Mouse (Mus musculus) intestine, embryonic 14.5 days (tissue): ENCODE data around the gene Zim1. TPM values are rescaled to one million over a fixed set of nuclear protein-coding genes. Genes with fewer than 3 reads are reported as not detected.
A peak's percentile ranks its signal among the peaks of the same experiment; 100 is the strongest.

Experiments used
- ATAC-seq: fragments of 200-750 bp; cut with Nextera tagmentation; replicated peaks from 2 replicates; pipeline ENCODE4 v1.8.0; 2017; ENCODE audit warnings: low read depth, moderate number of reproducible peaks, moderate TSS enrichment, moderate library complexity; ENCODE audit not compliant: low FRiP score, low TSS enrichment
- DNase-seq: peaks from one replicate; pipeline ENCODE4 v3.0.0-alpha.2; 2018; ENCODE audit warnings: low spot score
- H3K27ac ChIP-seq: fragments of 300-500 bp; sonication (generic); 2 replicates; pipeline ENCODE4 v1.5.1; 2014; ENCODE audit warnings: low read depth, mild to moderate bottlenecking, control low read depth
- H3K27me3 ChIP-seq: fragments of 300-500 bp; sonication (generic); replicated peaks from 2 replicates; pipeline ENCODE4 v1.6.1; 2014; ENCODE audit warnings: low read length, control low read depth; ENCODE audit not compliant: control insufficient read depth, insufficient read depth
- H3K36me3 ChIP-seq: fragments of 300-500 bp; sonication (generic); 2 replicates; pipeline ENCODE4 v1.6.1; 2014; ENCODE audit warnings: low read length, control low read depth; ENCODE audit not compliant: control insufficient read depth, insufficient read depth
- H3K4me1 ChIP-seq: fragments of 300-500 bp; sonication (generic); replicated peaks from 2 replicates; pipeline ENCODE4 v1.6.1; 2014; ENCODE audit warnings: low read length, control low read depth, mixed read lengths; ENCODE audit not compliant: control insufficient read depth, insufficient read depth
- H3K4me2 ChIP-seq: fragments of 300-500 bp; sonication (generic); 2 replicates; pipeline ENCODE4 v1.6.1; 2014; ENCODE audit warnings: low read length
- H3K4me3 ChIP-seq: fragments of 300-500 bp; sonication (generic); 2 replicates; pipeline ENCODE4 v1.5.1; 2014; ENCODE audit warnings: low read depth, low read length, control low read depth, mixed read lengths
- H3K9ac ChIP-seq: fragments of 300-500 bp; sonication (generic); 2 replicates; pipeline ENCODE4 v1.6.1; 2014; ENCODE audit warnings: mild to moderate bottlenecking, low read length
- H3K9me3 ChIP-seq: fragments of 300-500 bp; sonication (generic); 2 replicates; pipeline ENCODE4 v1.6.1; 2016; ENCODE audit warnings: low read length, control low read depth; ENCODE audit not compliant: control insufficient read depth
- WGBS: fragments of 180-500 bp; shearing (Covaris S2); extraction: QIAGEN DNeasy Blood & Tissue Kit; methylation state at CpG from one replicate; pipeline ENCODE4 v1.1.7; 2014; 5-methylcytosine and 5-hydroxymethylcytosine counted together
- polyA plus RNA-seq: library from polyadenylated mRNA; unstranded; fragments of >200 nt; fragmentation: Nextera tagmentation; extraction: Ambion mirVana; gene quantifications from 2 replicates; pipeline ENCODE4 v1.2.1, GENCODE M21; 2014

Zim1 gene
- 5.1 and 5.7 TPM in 2 replicates for polyA plus RNA-seq

GRCm38 (mm10) chr7:6696241-6697045 lies at the start of gene Zim1:
Zim1 (minus strand) TSS chr7:6696450.
- Histone ChIP-seq H3K4me2 (peak within 1 kb of the TSS; percentile 58), H3K4me3 (peak within 1 kb of the TSS; percentile 49), H3K9me3 (no peaks in the 10 kb centered on the region), H3K36me3 (no peaks in the 10 kb centered on the region), H3K9ac (peak within 1 kb of the TSS; percentile 46), H3K27ac (no peak within 1 kb of the TSS), H3K27me3 (no peaks in the 10 kb centered on the region), H3K4me1 (no peaks in the 10 kb centered on the region)
- peak; percentile 86 for DNase-seq
- WGBS = 9% methylated on average over 32 of the region's 32 CpGs
- ATAC-seq = peak; percentile 97

- Histone ChIP-seq H3K27ac (peak overlapping the region; percentile 54), H3K4me3 (no peak overlapping the region), H3K9ac (no peak overlapping the region), H3K27me3 (no peaks in the 10 kb centered on the region), H3K36me3 (no peaks in the 10 kb centered on the region), H3K9me3 (no peaks in the 10 kb centered on the region), H3K4me2 (no peak overlapping the region; the same call in 1 of the 2 replicates), H3K4me1 (peaks cover 19% of the 10 kb centered on the region)
- ATAC-seq (peak; percentile 90), DNase-seq (no peak)
- WGBS = 25% methylated on average over 10 of the region's 10 CpGs
Observed at GRCm38 (mm10) chr7:6744281-6744904, 48.1 kb upstream of the Zim1 start.

- 68% methylated on average over 1 of the region's 1 CpGs for whole genome bisulfite sequencing
- no peak overlapping the region for H3K9ac ChIP-seq
- no peaks in the 10 kb centered on the region for H3K4me1 ChIP-seq
- no peak for ATAC-seq
- H3K9me3 ChIP-seq = peaks cover 4% of the 10 kb centered on the region; the same call in 1 of the 2 replicates
- H3K4me2 ChIP-seq = no peak overlapping the region
- H3K4me3 ChIP-seq = no peak overlapping the region
- no peaks in the 10 kb centered on the region for H3K36me3 ChIP-seq
- no peak for DNase-seq
- no peaks in the 10 kb centered on the region for H3K27me3 ChIP-seq
- no peak overlapping the region for H3K27ac ChIP-seq
Observed at GRCm38 (mm10) chr7:6736060-6736459, 39.8 kb upstream of the Zim1 start.

GRCm38 (mm10) chr7:6731930-6732329 lies 35.7 kb upstream of the Zim1 start:
- Histone ChIP-seq H3K4me3 (peak overlapping the region; percentile 56), H3K9me3 (peaks cover 41% of the 10 kb centered on the region), H3K9ac (peak overlapping the region; percentile 51), H3K27me3 (no peaks in the 10 kb centered on the region), H3K4me2 (peak overlapping the region; percentile 49), H3K4me1 (no peaks in the 10 kb centered on the region), H3K36me3 (no peaks in the 10 kb centered on the region), H3K27ac (no peak overlapping the region)
- DNase-seq (peak; percentile 54), ATAC-seq (no peak)
- 50% methylated on average over 4 of the region's 4 CpGs for WGBS

- peak overlapping the region; percentile 49 for H3K4me2 ChIP-seq
- ATAC-seq (no peak), DNase-seq (no peak)
- H3K36me3 ChIP-seq = 0 out of 2 replicates have a peak, but pooled peaks cover 2% of the 10 kb centered on the region
- no peaks in the 10 kb centered on the region for H3K27me3 ChIP-seq
- WGBS = 54% methylated on average over 3 of the region's 3 CpGs
- H3K4me3 ChIP-seq = peak overlapping the region; percentile 56
- no peak overlapping the region; the same call in 1 of the 2 replicates for H3K27ac ChIP-seq
- H3K9ac ChIP-seq = peak overlapping the region; percentile 51
- H3K9me3 ChIP-seq = peaks cover 41% of the 10 kb centered on the region
- H3K4me1 ChIP-seq = no peaks in the 10 kb centered on the region
Observed at GRCm38 (mm10) chr7:6731373-6731772, 35.1 kb upstream of the Zim1 start.

- Histone ChIP-seq H3K27me3 (no peaks in the 10 kb centered on the region), H3K4me2 (peak overlapping the region; percentile 49), H3K36me3 (0 out of 2 replicates have a peak, but pooled peaks cover 7% of the 10 kb centered on the region), H3K9me3 (peaks cover 41% of the 10 kb centered on the region), H3K27ac (peak overlapping the region; percentile 82), H3K4me1 (no peaks in the 10 kb centered on the region), H3K9ac (peak overlapping the region; percentile 51), H3K4me3 (peak overlapping the region; percentile 56)
- ATAC-seq = no peak
- 48% methylated on average over 15 of the region's 15 CpGs for WGBS
- DNase-seq = peak; percentile 62
Observed at GRCm38 (mm10) chr7:6730801-6731200, 34.6 kb upstream of the Zim1 start.

- Histone ChIP-seq H3K27ac (peak within 1 kb of the TSS; percentile 91), H3K4me2 (peak within 1 kb of the TSS; percentile 49), H3K36me3 (0 out of 2 replicates have a peak, but pooled peaks cover 13% of the 10 kb centered on the region), H3K4me1 (no peaks in the 10 kb centered on the region), H3K9me3 (peaks cover 43% of the 10 kb centered on the region), H3K9ac (peak within 1 kb of the TSS; percentile 61), H3K27me3 (no peaks in the 10 kb centered on the region), H3K4me3 (peak within 1 kb of the TSS; percentile 56)
- 59% methylated on average over 24 of the region's 24 CpGs for WGBS
- peak; percentile 93 for DNase-seq
- ATAC-seq = peak; percentile 36
Observed at GRCm38 (mm10) chr7:6730241-6730640, 34.0 kb upstream of the Zim1 start, which contains the start of the genes Peg3 and Usp29. Peg3 (minus strand) TSS chr7:6730431. Usp29 (plus strand) TSS chr7:6730578.

GRCm38 (mm10) chr7:6729061-6729817 lies 33.0 kb upstream of the Zim1 start:
- Histone ChIP-seq H3K4me2 (peak overlapping the region; percentile 49), H3K27ac (peak overlapping the region; percentile 91), H3K4me1 (no peaks in the 10 kb centered on the region), H3K36me3 (peaks cover 23% of the 10 kb centered on the region), H3K9ac (peak overlapping the region; percentile 61), H3K27me3 (no peaks in the 10 kb centered on the region), H3K9me3 (peaks cover 43% of the 10 kb centered on the region), H3K4me3 (peak overlapping the region; percentile 56)
- DNase-seq = peak; percentile 92
- WGBS = 47% methylated on average over 37 of the region's 37 CpGs
- peak; percentile 61 for ATAC-seq
